Mouse (Mus musculus) hindbrain, embryonic 16.5 days (tissue): Measurements from ENCODE around the gene Rtp4. TPM values are rescaled to one million over a fixed set of nuclear protein-coding genes. Genes with fewer than 3 reads are reported as not detected.
A peak's percentile ranks its signal among the peaks of the same experiment; 100 is the strongest.

Experiments used
- ATAC-seq: fragments of 200-750 bp; cut with Nextera tagmentation; 2 replicates; pipeline ENCODE4 v1.8.0; 2017; ENCODE audit warnings: moderate TSS enrichment, moderate library complexity
- H3K27ac ChIP-seq: fragments of 300-500 bp; sonication (generic); 2 replicates; pipeline ENCODE4 v1.5.1; 2014; ENCODE audit warnings: low read depth, mild to moderate bottlenecking, control low read depth, low read length, moderate library complexity
- H3K27me3 ChIP-seq: fragments of 300-500 bp; sonication (generic); replicated peaks from 2 replicates; pipeline ENCODE4 v1.6.1; 2014; ENCODE audit warnings: low read length; ENCODE audit not compliant: control insufficient read depth, insufficient read depth
- H3K36me3 ChIP-seq: fragments of 300-500 bp; sonication (generic); 2 replicates; pipeline ENCODE4 v1.6.1; 2014; ENCODE audit warnings: mild to moderate bottlenecking, low read length, moderate library complexity, mixed read lengths; ENCODE audit not compliant: control insufficient read depth, insufficient read depth
- H3K4me1 ChIP-seq: fragments of 300-500 bp; sonication (generic); 2 replicates; pipeline ENCODE4 v1.6.1; 2014; ENCODE audit warnings: low read depth, low read length; ENCODE audit not compliant: control insufficient read depth, insufficient read depth
- H3K4me2 ChIP-seq: fragments of 300-500 bp; sonication (generic); 2 replicates; pipeline ENCODE4 v1.6.1; 2014; ENCODE audit warnings: mild to moderate bottlenecking, low read length, control low read depth, moderate library complexity
- H3K4me3 ChIP-seq: fragments of 300-500 bp; sonication (generic); 2 replicates; pipeline ENCODE4 v1.5.1; 2014; ENCODE audit warnings: mild to moderate bottlenecking, low read length, control low read depth, moderate library complexity
- H3K9ac ChIP-seq: fragments of 300-500 bp; sonication (generic); 2 replicates; pipeline ENCODE4 v1.6.1; 2014; ENCODE audit warnings: low read depth, mild to moderate bottlenecking, control low read depth, low read length, moderate library complexity
- H3K9me3 ChIP-seq: fragments of 300-500 bp; sonication (generic); 2 replicates; pipeline ENCODE4 v1.6.1; 2014; ENCODE audit warnings: mild to moderate bottlenecking, low read length, moderate library complexity; ENCODE audit not compliant: control insufficient read depth
- WGBS: fragments of 180-500 bp; shearing (Covaris S2); extraction: QIAGEN DNeasy Blood & Tissue Kit; methylation state at CpG from one replicate; pipeline ENCODE4 v1.1.7; 2014; 5-methylcytosine and 5-hydroxymethylcytosine counted together
- polyA plus RNA-seq: library from polyadenylated mRNA; unstranded; fragments of >200 nt; fragmentation: Nextera tagmentation; extraction: Ambion mirVana; gene quantifications from 2 replicates; pipeline ENCODE4 v1.2.1, GENCODE M21; 2015

Rtp4 gene
- polyA plus RNA-seq, 1 experiment from 2014 or later = 4.3 TPM

DNA sequence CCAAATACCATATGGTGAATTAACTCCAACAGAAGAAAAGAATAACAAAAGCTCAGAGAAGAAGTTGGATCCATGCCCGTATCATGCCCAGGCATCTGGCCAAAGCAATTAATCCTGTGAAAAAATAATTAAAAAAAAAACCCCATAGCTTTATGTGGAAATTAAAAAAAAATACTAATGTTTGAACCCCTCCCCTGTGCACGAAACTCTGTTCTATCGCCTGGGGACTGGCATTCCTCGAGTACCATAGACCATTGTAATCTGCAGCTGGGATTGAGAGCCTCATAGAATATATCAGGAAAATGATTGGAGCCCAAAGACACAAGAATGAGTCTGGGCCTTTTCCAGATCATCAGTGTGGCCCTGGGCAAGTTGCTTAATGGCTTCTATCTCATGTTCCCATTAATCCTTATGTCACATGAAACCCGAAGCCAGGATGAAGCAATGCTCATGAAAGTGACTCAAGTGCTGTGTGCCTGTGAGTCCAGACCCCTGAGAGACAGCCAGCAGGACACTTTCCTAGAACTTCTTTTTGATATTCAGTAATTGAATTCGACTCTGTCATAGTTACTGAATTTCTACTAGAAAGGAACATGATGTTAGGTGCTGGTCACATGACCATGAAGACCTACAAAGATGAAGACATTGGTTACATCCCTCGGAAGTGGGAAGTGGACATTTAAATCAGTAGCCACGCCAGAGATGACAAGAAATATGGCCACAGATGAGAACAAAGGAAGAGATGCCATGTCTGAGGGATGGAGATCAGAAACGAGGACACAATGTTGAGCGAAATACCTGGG, 1.3 kb upstream of the Rtp4 start:
- peak overlapping the region; percentile 43 for H3K4me3 ChIP-seq
- peak overlapping the region; percentile 74 for H3K27ac ChIP-seq
- no peaks in the 10 kb centered on the region for H3K9me3 ChIP-seq
- no peak for ATAC-seq
- H3K9ac ChIP-seq = no peak overlapping the region
- H3K4me2 ChIP-seq = peak overlapping the region; percentile 56
- H3K27me3 ChIP-seq = no peaks in the 10 kb centered on the region
- WGBS = 45% methylated on average over 10 of the region's 10 CpGs
- peaks cover 42% of the 10 kb centered on the region for H3K4me1 ChIP-seq
- no peaks in the 10 kb centered on the region for H3K36me3 ChIP-seq

- 15% methylated on average over 1 of the region's 1 CpGs for WGBS
- Histone ChIP-seq H3K36me3 (no peaks in the 10 kb centered on the region), H3K27me3 (no peaks in the 10 kb centered on the region), H3K9me3 (no peaks in the 10 kb centered on the region), H3K4me1 (peaks cover 42% of the 10 kb centered on the region), H3K9ac (peak overlapping the region; percentile 66), H3K4me2 (peak overlapping the region; percentile 56), H3K4me3 (peak overlapping the region; percentile 43), H3K27ac (peak overlapping the region; percentile 74)
- ATAC-seq = no peak
Measured at GRCm38 (mm10) chr16:23519771-23520170, 320 bp upstream of the Rtp4 start.

GRCm38 (mm10) chr16:23521092-23521491, 1.0 kb downstream of the Rtp4 start:
- Histone ChIP-seq H3K9me3 (peaks cover 5% of the 10 kb centered on the region; the same call in 1 of the 2 replicates), H3K4me2 (peak overlapping the region; percentile 56), H3K4me1 (peaks cover 39% of the 10 kb centered on the region), H3K4me3 (no peak overlapping the region; the same call in 1 of the 2 replicates), H3K9ac (peak overlapping the region; percentile 66; the same call in 1 of the 2 replicates), H3K27me3 (no peaks in the 10 kb centered on the region), H3K36me3 (no peaks in the 10 kb centered on the region), H3K27ac (peak overlapping the region; percentile 74)
- ATAC-seq = peak; percentile 41; the same call in 1 of the 2 replicates
- 12% methylated on average over 5 of the region's 5 CpGs for WGBS

GRCm38 (mm10) chr16:23522081-23522480, 2.0 kb downstream of the Rtp4 start:
- Histone ChIP-seq H3K9ac (no peak overlapping the region), H3K27ac (no peak overlapping the region), H3K4me3 (no peak overlapping the region), H3K9me3 (peaks cover 5% of the 10 kb centered on the region; the same call in 1 of the 2 replicates), H3K4me2 (no peak overlapping the region), H3K36me3 (no peaks in the 10 kb centered on the region), H3K27me3 (no peaks in the 10 kb centered on the region), H3K4me1 (peaks cover 39% of the 10 kb centered on the region)
- 78% methylated on average over 5 of the region's 5 CpGs for WGBS
- no peak for ATAC-seq

DNA sequence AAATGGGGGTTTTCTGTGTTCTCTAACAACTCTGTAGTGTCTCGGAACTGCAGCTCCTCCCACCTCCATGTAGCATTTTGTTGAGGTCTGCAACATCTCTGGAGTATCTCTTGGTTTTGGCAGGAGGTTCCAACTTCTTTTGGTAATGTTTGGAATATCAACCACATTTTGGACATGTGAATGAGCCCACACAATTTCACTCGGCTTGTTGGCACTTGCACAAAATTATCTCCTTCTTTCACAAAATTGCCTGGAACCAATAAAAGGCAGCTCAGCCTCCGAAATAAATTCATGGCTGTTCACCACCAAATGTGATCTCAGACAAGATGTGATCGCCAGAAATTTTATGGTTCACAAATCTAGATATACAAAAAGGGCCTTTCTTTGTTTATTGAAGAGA, 9.1 kb downstream of the Rtp4 start:
- no peaks in the 10 kb centered on the region for H3K4me1 ChIP-seq
- H3K4me2 ChIP-seq = no peak overlapping the region
- H3K9me3 ChIP-seq = peaks cover 5% of the 10 kb centered on the region; the same call in 1 of the 2 replicates
- WGBS = 77% methylated on average over 4 of the region's 4 CpGs
- ATAC-seq = no peak
- no peak overlapping the region for H3K27ac ChIP-seq
- no peak overlapping the region for H3K4me3 ChIP-seq
- no peaks in the 10 kb centered on the region for H3K27me3 ChIP-seq
- H3K36me3 ChIP-seq = no peaks in the 10 kb centered on the region
- no peak overlapping the region for H3K9ac ChIP-seq

GRCm38 (mm10) chr16:23533707-23534106, 13.6 kb downstream of the Rtp4 start:
- Histone ChIP-seq H3K4me2 (no peak overlapping the region), H3K36me3 (no peaks in the 10 kb centered on the region), H3K4me3 (no peak overlapping the region), H3K9ac (no peak overlapping the region), H3K27me3 (no peaks in the 10 kb centered on the region), H3K4me1 (no peaks in the 10 kb centered on the region), H3K27ac (no peak overlapping the region), H3K9me3 (no peaks in the 10 kb centered on the region)
- ATAC-seq = no peak
- 86% methylated on average over 3 of the region's 3 CpGs for whole genome bisulfite sequencing

GRCm38 (mm10) chr16:23541046-23541445, 21.0 kb downstream of the Rtp4 start:
- H3K36me3 ChIP-seq = no peaks in the 10 kb centered on the region
- no peak for ATAC-seq
- H3K9me3 ChIP-seq = no peaks in the 10 kb centered on the region
- no peak overlapping the region for H3K4me3 ChIP-seq
- H3K27me3 ChIP-seq = no peaks in the 10 kb centered on the region
- H3K9ac ChIP-seq = no peak overlapping the region
- H3K4me2 ChIP-seq = no peak overlapping the region
- H3K27ac ChIP-seq = no peak overlapping the region
- no peaks in the 10 kb centered on the region for H3K4me1 ChIP-seq
- WGBS = 66% methylated on average over 4 of the region's 4 CpGs

GRCm38 (mm10) chr16:23542866-23543265, 22.8 kb downstream of the Rtp4 start:
- no peak for ATAC-seq
- Histone ChIP-seq H3K4me1 (no peaks in the 10 kb centered on the region), H3K9ac (no peak overlapping the region), H3K27me3 (no peaks in the 10 kb centered on the region), H3K27ac (no peak overlapping the region), H3K36me3 (no peaks in the 10 kb centered on the region), H3K4me2 (no peak overlapping the region), H3K9me3 (no peaks in the 10 kb centered on the region), H3K4me3 (no peak overlapping the region)
- 71% methylated on average over 4 of the region's 4 CpGs for WGBS

- Histone ChIP-seq H3K4me2 (no peak overlapping the region), H3K27ac (no peak overlapping the region), H3K4me3 (no peak overlapping the region), H3K9ac (no peak overlapping the region), H3K4me1 (no peaks in the 10 kb centered on the region), H3K9me3 (no peaks in the 10 kb centered on the region), H3K27me3 (no peaks in the 10 kb centered on the region), H3K36me3 (no peaks in the 10 kb centered on the region)
- ATAC-seq = no peak
- WGBS = 74% methylated on average over 7 of the region's 7 CpGs
Measured at GRCm38 (mm10) chr16:23544361-23544760, 24.3 kb downstream of the Rtp4 start.
